Mouse (Mus musculus) 3134 (cell line): ENCODE measurements at regions not wholly inside any gene's neighbourhood (a gene's known extent, or its start where the extent isn't known, plus 50 kb on each side); places are given as distances from the start of the nearest gene placed in this dataset.

Experiments used
- DNase-seq: peaks from one replicate; pipeline ENCODE4 v3.0.0-alpha.2; 2011; ENCODE audit warnings: low spot score; ENCODE audit not compliant: insufficient read length; ENCODE audit errors: extremely low read depth

- no peak for DNase-seq
Measured at GRCm38 (mm10) chr4:33594997-33595657, 285.0 kb downstream of the Rngtt start.

DNA sequence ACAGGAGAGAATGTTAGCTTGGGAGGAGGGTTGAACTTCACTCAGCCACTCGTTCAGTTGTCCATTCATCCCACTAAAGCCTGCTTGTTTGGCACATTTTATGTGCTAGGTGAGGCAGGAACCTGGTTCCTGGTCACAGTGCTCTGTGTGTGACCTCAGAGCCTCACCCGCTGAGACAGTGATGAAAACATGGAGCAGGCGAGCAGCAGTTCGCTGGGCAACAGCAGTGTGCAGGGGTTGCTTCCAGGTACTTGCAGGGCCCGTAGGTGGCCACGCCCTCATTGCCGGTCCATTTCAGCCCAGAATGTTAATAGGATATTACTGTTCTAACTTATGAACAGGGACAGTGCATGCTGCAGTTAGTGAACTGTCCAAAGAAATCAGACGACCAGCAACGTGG lies 285.7 kb downstream of the Rngtt start:
- no peak for DNase-seq

DNA sequence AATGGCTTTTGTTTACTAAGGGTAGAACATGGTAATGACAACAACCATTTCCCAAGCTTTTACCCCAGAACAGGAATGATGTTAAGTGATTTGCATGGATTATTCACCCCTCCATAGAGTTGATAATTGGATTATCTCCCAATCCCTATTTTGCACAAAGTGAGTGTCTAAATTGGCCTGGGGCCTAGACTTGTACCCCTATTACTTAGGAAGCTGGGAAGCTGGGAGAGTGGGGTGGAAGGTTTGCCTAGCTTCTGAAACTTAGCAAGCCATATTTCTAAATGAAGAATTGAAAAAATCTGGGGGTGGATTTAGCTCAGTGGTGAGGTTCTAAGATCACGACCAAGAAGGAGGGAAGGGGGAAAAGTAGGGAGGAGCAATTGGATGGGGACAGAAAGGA lies 289.9 kb downstream of the Rngtt start:
- DNase-seq, result no peak

- DNase-seq, result no peak
Measured at GRCm38 (mm10) chr4:33600805-33601204, 290.7 kb downstream of the Rngtt start.

DNA sequence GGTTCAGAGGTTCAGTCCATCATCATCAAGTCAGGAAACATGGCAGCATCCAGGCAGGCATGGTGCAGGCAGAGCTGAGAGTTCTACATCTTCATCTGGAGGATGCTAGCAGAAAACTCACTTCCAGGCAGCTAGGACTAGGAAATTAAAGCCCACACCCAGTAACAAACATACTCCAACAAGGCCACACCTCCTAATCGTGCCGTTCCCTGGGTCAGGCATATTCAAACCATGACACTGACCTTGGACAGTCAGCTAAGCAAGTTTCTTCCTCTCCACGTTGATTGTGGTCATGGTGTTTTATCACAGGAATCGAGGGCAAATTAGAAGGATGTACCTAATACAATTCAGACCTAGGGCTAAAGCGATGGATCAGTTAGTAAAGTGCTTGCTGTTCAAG lies 294.5 kb downstream of the Rngtt start:
- DNase-seq, result no peak

DNA sequence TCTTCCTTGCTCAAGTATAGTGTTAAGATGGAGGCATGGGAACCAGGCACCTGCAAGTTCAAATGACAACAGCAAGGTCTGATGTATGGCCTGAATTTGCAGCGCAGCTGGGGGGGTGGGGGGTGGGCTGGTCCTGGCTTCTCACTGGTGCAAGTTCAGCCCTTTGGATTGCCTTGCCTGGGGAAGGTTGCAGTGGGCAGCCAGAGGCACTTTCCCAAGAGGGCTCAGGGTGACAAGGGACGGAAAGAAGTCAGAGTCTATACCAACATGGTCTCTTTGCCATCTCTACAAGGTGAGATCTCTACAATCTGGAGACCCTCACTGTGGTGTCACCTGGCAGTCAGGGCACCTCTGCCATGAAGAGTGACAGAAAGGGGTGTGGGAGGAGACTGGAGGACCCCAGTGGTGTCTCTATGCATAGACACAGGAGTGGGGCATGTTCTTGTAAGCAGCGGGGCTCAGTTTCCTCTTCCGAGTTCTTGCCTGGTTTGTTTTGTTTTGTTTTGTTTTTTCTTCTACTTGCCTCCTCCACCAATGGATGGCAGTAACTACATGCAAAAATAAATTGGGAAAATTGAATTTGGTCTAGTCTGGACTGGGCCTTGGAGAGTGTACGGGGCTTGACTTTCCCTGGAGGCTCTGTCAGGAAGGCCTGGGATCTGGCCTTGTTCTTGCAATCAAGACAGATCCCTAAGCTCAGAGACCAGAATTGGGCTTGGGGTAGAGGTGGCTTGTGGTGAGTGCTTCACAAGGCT lies 284.4 kb upstream of the Cnr1 start:
- no peak for DNase-seq

GRCm38 (mm10) chr4:33640576-33641255 lies 283.7 kb upstream of the Cnr1 start:
- DNase-seq, result no peak

DNA sequence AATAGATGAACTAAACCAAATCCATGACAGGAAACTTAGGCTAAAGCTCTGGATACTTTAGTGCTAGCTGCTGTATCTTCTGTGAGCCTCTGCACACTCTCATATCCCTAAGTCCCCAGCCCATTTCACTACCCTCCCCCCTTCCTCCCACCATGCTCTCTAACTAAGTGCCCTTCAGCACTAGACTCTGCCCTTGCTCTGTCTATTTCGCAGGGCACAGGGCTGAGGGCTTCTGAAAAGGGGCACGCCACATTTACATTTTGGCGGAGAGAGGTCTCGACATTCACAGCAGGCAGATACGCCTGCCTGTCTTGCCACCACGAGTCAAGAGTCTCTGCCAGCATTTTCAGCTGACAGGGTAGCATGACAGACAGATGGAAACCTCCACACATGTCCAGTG lies 282.5 kb upstream of the Cnr1 start:
- no peak for DNase-seq

- DNase-seq, result no peak
Measured at GRCm38 (mm10) chr4:33642526-33642925, 281.9 kb upstream of the Cnr1 start.

- no peak for DNase-seq
Measured at GRCm38 (mm10) chr4:33645217-33645616, 279.2 kb upstream of the Cnr1 start.

GRCm38 (mm10) chr4:33651292-33651691 lies 273.1 kb upstream of the Cnr1 start:
- no peak for DNase-seq

DNA sequence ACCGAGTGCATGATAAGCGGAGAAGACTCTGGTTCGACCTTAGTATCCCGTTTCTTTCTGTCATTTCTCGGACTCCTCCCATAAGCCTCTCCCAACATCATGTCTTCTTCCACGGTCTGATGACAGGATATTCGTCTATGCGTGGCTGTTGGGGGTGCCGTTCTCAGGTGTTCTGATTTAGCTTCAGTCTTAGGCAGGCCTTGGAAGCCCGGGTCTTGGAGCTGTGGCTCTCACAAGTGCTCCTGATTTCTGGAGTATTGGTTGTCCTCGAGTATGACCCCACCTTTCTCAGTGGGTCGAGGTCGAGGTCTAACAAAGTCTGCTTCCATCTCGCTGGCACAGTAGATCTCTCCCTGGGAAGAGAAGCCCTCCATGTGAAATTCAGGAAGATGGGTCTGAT lies 264.6 kb upstream of the Cnr1 start:
- DNase-seq, result no peak

GRCm38 (mm10) chr4:33660553-33660952 lies 263.8 kb upstream of the Cnr1 start:
- DNase-seq, result no peak

GRCm38 (mm10) chr4:33661862-33662261 lies 262.5 kb upstream of the Cnr1 start:
- no peak for DNase-seq

- no peak for DNase-seq
Measured at GRCm38 (mm10) chr4:33662965-33663364, 261.4 kb upstream of the Cnr1 start.

- no peak for DNase-seq
Measured at GRCm38 (mm10) chr4:33663616-33664473, 260.5 kb upstream of the Cnr1 start.

DNA sequence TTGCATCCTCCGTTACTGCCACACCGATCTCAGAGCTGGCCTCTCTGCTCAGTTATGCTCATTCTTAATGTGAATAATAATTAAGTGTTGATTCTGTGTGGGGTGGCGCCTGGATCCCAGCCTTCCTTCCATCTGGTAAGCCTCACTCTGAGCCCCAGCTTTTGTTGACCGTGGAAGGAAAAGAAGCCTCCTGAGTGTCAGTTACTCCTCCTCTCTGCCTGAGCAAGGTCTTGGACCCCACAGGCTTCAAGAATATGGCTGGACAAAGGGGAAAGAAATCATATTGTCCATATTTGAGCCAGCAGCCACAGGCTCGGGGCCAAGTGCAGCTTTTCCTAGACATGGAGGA lies 259.9 kb upstream of the Cnr1 start:
- no peak for DNase-seq

- DNase-seq, result no peak
Measured at GRCm38 (mm10) chr4:33665250-33665873, 259.0 kb upstream of the Cnr1 start.

DNA sequence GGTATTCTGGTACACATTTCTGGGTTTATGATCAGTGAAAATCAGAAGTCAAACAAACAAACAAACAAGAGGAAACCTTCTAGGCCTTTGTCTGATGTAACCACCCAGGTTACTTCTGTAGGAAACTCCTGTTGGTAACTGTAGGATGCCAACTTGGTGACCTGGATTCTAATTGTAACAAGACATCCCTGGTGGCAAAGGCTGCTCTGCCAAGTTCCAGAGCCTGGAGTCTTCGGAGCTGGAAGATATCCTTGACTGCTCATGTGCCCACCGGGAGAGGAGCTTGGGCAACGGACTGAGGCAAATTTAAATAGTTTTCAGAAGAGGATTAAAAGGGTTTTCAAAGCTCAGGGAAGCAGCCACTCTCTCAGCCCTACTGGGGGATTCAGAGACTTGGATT lies 256.0 kb upstream of the Cnr1 start:
- no peak for DNase-seq

DNA sequence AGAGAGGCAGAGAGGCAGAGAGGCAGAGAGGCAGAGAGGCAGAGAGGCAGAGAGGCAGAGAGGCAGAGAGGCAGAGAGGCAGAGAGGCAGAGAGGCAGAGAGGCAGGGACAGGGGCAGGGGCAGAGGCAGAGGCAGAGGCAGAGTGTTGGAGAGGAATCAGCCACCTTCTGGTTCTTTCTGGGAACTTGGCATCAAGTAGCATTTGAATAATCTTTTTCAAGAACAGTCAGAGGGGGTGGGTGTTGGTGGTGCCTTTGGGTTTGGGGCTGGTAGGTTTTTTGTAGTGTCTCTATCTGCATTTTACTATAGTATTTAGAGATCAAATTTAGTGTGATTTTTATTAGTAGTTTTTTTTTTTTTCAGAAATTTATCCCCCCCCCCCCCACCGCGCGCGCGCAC lies 249.3 kb upstream of the Cnr1 start:
- DNase-seq, result no peak

GRCm38 (mm10) chr4:33679351-33679750 lies 245.0 kb upstream of the Cnr1 start:
- DNase-seq, result no peak
